Mouse (Mus musculus) embryonic fibroblast, embryonic 13.5 days (primary cell): ENCODE data around the gene Ppp3ca. TPM values are rescaled to one million over a fixed set of nuclear protein-coding genes. Genes with fewer than 3 reads are reported as not detected.

Source experiments
- H3K27ac ChIP-seq: 2 replicates; pipeline ENCODE4 v1.5.1; 2012; ENCODE audit warnings: low read length, control low read depth, inconsistent platforms; ENCODE audit not compliant: insufficient read depth
- H3K4me1 ChIP-seq: 2 replicates; pipeline ENCODE4 v1.6.1; 2011; ENCODE audit warnings: low read length; ENCODE audit not compliant: control insufficient read depth, insufficient read depth
- H3K4me3 ChIP-seq: 2 replicates; pipeline ENCODE4 v1.5.1; 2011; ENCODE audit warnings: mild to moderate bottlenecking, control low read depth, low read length; ENCODE audit not compliant: insufficient read depth
- CTCF ChIP-seq: IDR thresholded peaks from 2 replicates; pipeline ENCODE4 v1.5.1; 2011; ENCODE audit warnings: mild to moderate bottlenecking, control low read depth, low read length, moderate library complexity, borderline replicate concordance; ENCODE audit not compliant: insufficient read depth
- POLR2A ChIP-seq: IDR thresholded peaks from 2 replicates; pipeline ENCODE4 v1.6.1; 2011; ENCODE audit warnings: low read depth, mild to moderate bottlenecking, control low read depth, low read length, moderate library complexity
- polyA plus RNA-seq: library from polyadenylated mRNA; stranded (reverse); fragments of >200 nt; gene quantifications from 2 replicates; pipeline ENCODE4 v1.2.4, GENCODE M21; 2011; ENCODE audit warnings: low read depth; ENCODE audit not compliant: missing spikeins, insufficient read length

Ppp3ca gene
- polyA plus RNA-seq, 1 experiment = 77.8 TPM

DNA sequence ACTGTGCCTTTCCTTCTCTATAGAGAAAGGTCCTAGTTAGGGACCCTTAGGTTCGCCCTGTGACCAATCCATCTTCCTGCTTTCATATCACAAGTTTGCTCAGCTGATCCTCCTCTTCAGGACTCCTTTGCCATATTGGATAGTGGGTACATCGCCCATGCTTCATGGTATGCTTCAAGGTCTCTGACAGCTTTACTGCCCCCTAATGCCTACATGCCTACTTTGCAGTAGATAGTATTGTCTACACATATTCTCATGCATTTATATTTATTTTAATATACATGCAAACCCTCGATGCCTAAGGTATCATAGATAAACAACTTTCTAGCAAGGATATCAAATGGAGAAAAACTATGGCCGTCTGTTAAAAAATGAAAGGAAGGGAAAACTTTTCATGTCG, 193.2 kb downstream of the Ppp3ca start:
- Histone ChIP-seq H3K27ac (no peak overlapping the region), H3K4me3 (no peak overlapping the region), H3K4me1 (peaks cover 4% of the 10 kb centered on the region)

DNA sequence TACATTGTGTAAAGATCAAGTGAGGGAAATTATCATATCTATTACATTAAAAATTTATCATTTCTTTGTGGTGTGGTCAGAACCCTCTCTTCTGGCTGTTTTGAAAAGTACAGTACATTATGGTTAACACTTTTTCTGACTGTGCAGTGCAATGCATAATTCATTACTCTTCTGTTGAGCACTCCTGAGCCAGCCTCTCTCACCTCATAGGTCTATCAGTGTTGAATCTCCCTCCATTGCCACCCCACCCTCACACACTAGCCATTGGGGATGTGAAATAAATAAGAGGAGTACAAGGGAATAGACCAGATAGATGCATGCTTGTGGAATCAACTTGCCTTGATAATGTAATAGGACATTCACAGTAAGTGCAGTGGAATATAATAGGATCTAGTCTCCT, 194.4 kb downstream of the Ppp3ca start:
- Histone ChIP-seq H3K4me3 (no peak overlapping the region), H3K4me1 (peaks cover 4% of the 10 kb centered on the region), H3K27ac (no peak overlapping the region)
- TF ChIP-seq POLR2A (no peak), CTCF (no peak)

More for the DNA sequence above, 193.2 kb downstream of the Ppp3ca start:
- no peak for TF ChIP-seq POLR2A
- TF ChIP-seq CTCF = no peak

DNA sequence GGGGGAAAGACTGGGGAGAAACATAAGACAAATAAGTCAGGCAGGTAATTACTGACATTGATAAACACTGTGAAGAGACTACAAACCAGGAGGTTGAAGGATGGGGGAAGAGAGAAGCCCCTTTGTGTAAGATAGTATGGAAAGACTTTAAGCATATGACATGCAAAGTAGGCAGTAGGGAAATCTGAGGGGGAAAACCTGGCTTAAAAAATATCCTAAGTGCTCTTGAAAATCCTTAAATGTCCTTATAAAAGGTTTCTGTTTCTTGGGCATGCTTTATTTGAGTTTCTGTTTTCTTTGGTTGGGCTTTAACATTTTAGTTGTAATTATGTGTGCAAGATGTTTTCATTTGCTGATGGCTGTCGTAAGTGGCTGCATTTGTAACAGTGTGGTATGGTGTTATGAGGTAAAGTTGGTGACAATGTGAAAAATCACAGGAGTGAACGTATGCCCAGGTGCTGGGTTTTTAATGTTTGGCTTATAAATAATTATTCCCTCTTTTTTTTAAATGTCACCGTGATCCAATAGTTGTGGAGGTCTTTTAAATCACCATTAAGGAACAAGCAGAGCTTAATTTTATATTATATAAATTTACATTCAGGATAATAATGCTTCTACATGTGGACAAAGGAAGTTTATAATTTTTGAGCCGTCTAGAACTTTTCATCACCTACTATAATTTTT, 195.4 kb downstream of the Ppp3ca start:
- no peak for TF ChIP-seq POLR2A
- no peak for TF ChIP-seq CTCF
- no peak overlapping the region for H3K4me3 ChIP-seq
- no peak overlapping the region for H3K27ac ChIP-seq
- H3K4me1 ChIP-seq = peaks cover 4% of the 10 kb centered on the region

DNA sequence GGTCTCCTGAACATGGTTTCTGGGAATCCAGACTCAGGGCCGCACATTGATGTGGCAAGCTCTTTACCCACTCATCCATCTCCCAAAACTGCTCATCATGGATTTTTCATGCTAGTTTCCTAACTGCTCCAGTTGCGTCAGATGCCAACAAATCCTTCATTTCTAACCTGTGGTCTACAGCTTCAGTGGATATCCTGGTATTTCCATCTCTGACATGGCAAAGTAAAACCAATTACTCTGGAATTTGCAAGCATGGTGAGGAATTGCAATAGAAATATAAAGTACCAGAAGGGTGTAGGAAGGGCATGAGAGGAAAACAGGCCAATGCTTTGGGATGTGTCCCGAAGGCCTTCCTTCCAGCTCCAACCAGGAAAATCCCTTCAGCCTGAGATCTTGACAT, 196.2 kb downstream of the Ppp3ca start:
- peaks cover 4% of the 10 kb centered on the region for H3K4me1 ChIP-seq
- H3K27ac ChIP-seq = no peak overlapping the region
- TF ChIP-seq POLR2A (no peak), CTCF (no peak)
- no peak overlapping the region for H3K4me3 ChIP-seq

DNA sequence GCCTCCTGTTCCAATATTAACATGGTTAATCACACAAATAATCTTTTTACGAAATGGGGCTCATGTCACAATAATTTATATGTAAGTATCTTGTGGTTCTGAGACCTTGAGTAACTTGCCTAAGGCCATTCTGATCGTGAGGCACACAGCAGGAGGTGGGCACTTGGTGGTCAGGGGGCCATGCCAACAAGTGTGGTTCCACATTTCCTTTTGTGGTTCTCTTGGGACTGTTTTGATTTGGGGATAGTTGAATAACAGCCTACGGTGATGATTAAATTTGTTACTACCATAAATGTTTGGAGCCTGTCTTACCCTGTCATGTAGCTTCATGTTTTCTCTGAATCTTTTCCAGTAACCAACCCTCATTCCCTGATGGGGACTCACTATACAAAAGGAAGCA, 196.6 kb downstream of the Ppp3ca start:
- Histone ChIP-seq H3K27ac (no peak overlapping the region), H3K4me3 (no peak overlapping the region), H3K4me1 (peaks cover 4% of the 10 kb centered on the region)
- TF ChIP-seq CTCF (no peak), POLR2A (no peak)

DNA sequence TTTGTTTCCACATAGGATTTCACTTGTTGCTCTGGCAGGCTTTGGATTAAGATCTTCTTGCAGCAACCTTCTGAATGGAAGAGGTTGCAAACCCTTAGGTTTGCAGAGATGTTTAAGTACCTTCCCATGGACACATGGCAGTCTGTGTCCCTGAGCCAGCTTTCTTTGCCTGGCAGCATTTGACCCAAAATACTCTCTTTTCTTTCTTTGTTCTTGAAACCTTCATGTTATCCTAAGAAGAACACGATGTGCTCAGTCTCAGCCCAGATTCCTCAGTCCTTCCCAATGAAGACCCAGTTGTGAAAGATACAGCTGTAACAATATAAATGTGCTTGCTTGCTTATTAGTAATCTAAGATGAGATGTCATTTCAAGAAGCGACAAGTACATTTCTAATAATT, 197.4 kb downstream of the Ppp3ca start:
- Histone ChIP-seq H3K4me1 (peaks cover 7% of the 10 kb centered on the region), H3K27ac (no peak overlapping the region), H3K4me3 (no peak overlapping the region)
- no peak for TF ChIP-seq POLR2A
- no peak for TF ChIP-seq CTCF

DNA sequence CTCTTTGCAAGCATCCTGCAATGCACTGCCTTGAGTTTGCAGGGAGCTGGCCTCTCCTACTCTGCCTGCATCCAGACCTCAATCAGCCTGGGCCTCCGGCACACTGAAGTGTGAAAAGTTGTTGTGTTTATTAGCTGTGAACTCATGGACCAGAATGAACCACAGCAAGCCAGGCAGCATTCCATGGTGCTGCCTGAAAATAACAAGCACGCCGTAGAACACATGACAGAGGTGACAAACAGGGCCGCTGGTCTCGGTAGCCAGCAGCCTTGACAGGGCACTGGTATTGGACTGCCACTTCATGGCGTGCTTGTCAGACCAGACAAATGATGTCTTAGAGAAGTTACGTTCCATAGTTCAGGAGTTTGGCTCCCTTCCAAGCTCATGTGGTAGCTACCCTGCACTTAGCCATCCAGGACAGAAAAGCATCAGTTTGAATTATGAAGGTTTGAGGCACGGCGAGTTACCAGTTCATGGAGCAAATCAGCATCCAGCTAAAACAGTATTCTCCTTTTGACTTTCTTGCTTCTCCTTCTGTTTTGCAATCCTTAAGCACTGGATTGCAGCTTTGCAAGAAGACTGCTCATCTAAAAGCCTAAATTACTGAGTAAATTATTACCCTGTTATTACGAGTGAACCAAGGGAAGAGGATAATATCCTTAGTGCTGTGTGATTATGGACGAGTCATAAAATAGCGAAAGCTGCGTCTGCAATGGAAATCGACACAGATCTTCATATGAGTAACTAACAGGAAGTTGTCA, 202.0 kb downstream of the Ppp3ca start:
- no peak for TF ChIP-seq POLR2A
- TF ChIP-seq CTCF = no peak
- H3K27ac ChIP-seq = no peak overlapping the region

DNA sequence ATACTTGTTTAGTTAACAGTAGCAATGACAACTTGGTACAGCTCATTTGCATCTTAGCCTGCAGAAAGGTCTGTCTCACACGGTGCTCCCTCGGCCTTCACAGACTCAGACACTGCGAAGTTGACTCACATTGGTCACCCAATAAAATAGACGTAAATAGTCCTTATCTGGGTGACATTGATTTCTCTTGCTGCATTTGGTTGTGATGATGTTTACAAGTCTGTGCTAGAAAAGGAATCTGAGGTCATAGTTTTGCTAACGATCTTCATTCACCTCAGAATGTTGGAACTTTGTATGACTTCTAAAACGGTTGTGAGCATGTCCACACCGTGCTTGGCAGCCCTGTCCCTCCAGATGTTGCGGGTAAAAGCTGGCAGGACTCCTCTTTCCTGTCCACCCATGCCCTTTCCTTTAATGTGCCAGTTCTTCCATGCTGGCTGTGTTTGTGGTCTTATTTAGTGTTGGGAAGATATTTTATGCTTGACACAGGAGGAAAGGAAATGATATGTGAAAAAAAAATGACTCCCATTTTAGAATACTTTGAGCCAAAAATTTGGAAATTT, 202.7 kb downstream of the Ppp3ca start:
- Histone ChIP-seq H3K27ac (no peak overlapping the region), H3K4me3 (no peak overlapping the region), H3K4me1 (peaks cover 6% of the 10 kb centered on the region; the same call in 1 of the 2 replicates)
- TF ChIP-seq CTCF (no peak), POLR2A (no peak)

More for the DNA sequence above, 202.0 kb downstream of the Ppp3ca start:
- peaks cover 6% of the 10 kb centered on the region; the same call in 1 of the 2 replicates for H3K4me1 ChIP-seq
- no peak overlapping the region for H3K4me3 ChIP-seq

DNA sequence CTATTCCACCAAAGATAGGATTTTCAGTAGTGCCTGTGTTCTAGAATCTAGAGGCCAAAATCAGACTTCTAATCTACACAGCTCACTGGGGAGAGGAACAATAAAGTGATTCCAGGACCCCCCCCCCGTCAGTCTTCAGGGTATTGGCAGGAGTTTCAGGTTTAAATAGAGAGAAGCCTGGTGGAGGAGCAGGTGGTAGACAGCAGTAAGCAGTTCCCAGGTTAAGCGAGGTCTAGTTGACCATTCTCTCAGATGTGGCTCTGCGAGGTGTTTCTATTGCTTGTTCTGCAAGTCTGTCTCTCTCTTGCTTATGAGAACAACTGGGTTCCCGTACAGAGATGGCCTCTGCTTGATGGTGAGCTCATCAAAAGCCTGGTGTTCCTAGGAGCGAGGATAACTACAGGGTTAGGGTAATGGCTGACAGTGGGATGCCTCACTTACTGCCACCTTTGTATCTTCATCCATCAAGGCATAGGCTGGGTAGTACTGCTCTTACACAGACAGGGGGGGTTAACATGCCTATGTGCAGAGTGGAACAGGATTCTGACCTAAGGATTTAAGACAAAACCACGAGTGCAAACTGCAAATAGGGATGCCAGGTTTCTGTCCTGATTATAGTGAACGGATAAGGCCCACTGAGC, 204.0 kb downstream of the Ppp3ca start:
- Histone ChIP-seq H3K4me1 (peaks cover 6% of the 10 kb centered on the region; the same call in 1 of the 2 replicates), H3K4me3 (no peak overlapping the region), H3K27ac (no peak overlapping the region)
- TF ChIP-seq CTCF (no peak), POLR2A (no peak)

DNA sequence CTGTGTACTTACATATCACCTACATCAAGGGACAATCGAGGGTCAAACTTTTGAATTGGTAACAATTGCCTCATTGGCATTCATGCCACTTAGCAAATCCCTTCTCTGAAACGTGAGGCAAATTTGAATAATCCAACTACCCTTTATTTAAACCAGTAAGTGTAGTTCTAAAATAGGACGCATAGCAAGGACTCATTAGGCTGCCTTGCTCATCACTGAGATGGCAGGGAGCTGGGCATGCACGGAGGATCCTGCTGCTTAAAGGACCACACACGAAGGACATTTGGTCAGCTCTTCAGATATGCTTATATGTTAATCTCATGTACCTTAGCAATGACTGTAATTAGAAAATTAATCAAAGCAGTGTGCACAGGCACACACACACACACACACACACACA, 204.6 kb downstream of the Ppp3ca start:
- Histone ChIP-seq H3K4me3 (no peak overlapping the region), H3K27ac (no peak overlapping the region), H3K4me1 (peaks cover 6% of the 10 kb centered on the region; the same call in 1 of the 2 replicates)
- no peak for TF ChIP-seq CTCF
- no peak for TF ChIP-seq POLR2A
